Mouse (Mus musculus) G1E-ER4 (cell line): Measurements from ENCODE around the gene Vwa1. TPM values are rescaled to one million over a fixed set of nuclear protein-coding genes. Genes with fewer than 3 reads are reported as not detected.

Experiments
- GATA1 ChIP-seq: IDR thresholded peaks from one replicate; pipeline ENCODE4 v1.8.0; 2012; ENCODE audit warnings: low read length, inconsistent platforms
- polyA plus RNA-seq: library from polyadenylated mRNA; stranded (reverse); fragments of >175 nt; gene quantifications from 2 replicates; pipeline ENCODE4 v1.2.3, GENCODE M21; 2012

Gene Vwa1
- polyA plus RNA-seq, 1 experiment: 0.16 TPM

DNA sequence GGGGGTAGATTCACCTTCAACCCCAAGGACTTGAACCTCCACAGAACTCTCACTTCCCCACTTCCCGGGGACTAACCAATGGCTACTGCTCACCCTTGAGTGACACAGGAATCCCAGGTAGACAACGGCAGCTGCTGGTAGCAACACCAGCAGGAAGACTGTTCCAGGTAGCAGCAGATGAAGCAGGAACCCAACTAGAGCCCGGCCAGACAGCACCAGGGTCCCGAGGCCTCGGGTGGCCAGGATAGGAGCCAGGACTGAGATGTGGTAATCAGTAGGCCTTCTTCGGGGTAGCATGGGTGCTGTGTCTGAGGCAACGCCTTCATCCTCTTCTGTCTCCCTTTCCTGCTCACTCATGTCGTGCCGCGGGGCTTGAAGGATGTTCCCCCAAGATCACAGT is 10.7 kb upstream of the Vwa1 start:
- TF ChIP-seq GATA1: no peak

GRCm38 (mm10) chr4:155784081-155784701 is 9.7 kb upstream of the Vwa1 start:
- TF ChIP-seq GATA1: no peak

DNA sequence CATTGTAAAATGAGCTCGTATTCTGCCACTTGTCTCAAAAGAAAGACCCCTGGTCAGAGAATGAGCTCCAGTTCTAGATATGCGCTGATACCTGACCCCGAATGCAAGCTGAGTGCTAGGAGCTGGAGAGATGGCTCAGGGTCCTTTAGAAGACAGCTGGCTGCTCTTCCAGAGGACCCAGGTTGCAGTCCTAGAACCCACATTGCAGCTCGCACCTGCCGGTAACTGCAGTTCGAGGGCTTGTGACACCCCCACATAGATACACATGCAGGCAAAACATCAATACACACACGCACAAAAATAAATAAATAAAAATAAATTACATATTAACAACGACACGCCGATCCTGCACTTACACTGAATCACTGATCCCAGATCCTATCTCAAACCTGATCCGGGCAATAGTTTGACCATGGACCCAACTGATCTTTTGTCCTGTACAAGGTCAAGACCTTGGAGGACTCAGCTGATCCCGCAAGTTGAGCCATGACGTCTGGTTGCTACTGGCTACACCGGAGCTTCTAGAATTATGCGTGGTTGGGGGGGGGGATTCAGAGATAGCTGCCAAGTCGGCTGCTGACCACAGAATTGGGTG is 9.1 kb upstream of the Vwa1 start:
- TF ChIP-seq GATA1: no peak

GRCm38 (mm10) chr4:155780895-155781294 is 6.4 kb upstream of the Vwa1 start:
- TF ChIP-seq GATA1: no peak

GRCm38 (mm10) chr4:155779498-155779897 is 5.0 kb upstream of the Vwa1 start:
- TF ChIP-seq GATA1: no peak

- no peak for TF ChIP-seq GATA1
These were observed 3.3 kb upstream of the Vwa1 start for GRCm38 (mm10) chr4:155777816-155778215.

GRCm38 (mm10) chr4:155776704-155777335 is 2.3 kb upstream of the Vwa1 start:
- no peak for TF ChIP-seq GATA1

DNA sequence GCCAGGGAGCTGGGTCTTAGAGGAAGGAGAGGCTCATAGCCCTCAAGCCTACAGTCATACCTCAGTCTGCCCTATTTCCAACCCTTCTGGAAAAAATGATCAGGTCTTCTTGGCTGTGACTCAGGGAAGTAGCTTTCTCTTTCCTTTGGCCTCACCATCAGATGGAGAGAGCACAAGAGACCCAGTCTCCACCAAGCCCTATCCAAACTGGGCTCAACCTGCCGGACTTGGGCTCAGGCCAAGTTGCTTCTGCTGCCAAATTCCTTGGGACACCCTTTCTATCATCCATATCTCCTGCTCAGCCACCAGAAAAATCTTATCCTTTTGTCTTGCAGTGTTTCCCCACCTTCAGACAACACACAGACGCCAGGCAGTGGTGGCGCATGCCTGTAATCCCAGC is 1.4 kb upstream of the Vwa1 start:
- TF ChIP-seq GATA1: no peak

DNA sequence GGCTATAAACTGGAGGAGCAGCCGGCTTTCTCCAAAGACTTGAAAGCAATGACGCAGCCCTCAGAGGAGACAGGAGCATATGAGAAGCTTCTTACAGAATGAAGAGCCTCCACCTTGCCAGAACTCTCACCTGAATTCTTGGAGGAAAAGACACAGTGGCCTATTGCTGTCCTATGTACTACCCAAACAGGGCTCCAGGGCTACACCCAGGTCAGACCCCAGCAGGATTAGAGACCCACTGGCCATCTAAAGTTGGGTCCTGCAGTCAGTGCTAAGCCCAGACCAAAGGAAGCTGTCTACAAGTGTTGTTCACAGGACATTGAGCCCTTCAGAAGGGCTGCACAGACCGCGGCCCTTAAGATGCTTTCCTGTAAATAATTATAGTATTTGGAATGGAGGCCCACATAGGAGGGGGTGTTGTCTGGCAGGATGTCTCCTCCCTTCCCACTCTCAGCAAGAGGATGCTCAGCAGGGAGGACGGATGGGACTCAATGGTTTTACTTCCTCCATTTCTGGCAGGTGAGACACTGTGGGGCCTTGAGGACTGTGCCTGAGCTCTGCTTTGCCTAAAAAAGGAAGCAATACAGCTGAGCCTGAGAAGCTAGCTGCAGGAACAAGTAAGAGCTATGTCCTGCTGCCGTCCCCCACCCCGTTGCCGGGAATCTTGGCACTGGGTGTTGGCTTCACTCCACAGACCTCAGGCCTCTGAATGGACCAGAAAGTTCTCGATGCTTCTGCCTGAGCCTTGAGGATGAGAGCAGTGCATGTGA is 658 bp upstream of the Vwa1 start:
- TF ChIP-seq GATA1: no peak

GRCm38 (mm10) chr4:155773335-155774078 is 991 bp downstream of the Vwa1 start:
- TF ChIP-seq GATA1: no peak

- TF ChIP-seq GATA1: no peak
These were observed 1.7 kb downstream of the Vwa1 start for GRCm38 (mm10) chr4:155772786-155773185.

DNA sequence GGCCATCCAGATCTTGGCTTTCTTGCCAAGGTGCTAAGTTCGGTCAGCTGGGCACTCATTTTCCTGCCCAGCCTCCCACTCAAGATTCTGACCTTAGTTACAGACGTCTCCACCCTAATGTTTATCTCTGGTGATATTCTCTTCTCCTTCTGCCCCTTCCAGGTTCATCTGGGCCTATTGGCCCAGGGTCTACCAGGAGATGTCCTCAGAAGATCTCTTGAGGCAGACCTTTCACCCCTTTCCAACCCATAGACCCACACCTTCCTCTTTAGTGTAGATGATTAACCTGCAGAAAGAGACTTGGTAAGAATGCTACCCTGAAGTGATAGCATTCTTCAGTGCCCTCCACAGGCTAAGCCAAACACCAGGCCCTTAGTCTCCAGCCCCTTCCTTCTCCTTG is 2.8 kb downstream of the Vwa1 start:
- TF ChIP-seq GATA1: no peak

- no peak for TF ChIP-seq GATA1
These were observed 3.9 kb downstream of the Vwa1 start for GRCm38 (mm10) chr4:155770626-155771025.

DNA sequence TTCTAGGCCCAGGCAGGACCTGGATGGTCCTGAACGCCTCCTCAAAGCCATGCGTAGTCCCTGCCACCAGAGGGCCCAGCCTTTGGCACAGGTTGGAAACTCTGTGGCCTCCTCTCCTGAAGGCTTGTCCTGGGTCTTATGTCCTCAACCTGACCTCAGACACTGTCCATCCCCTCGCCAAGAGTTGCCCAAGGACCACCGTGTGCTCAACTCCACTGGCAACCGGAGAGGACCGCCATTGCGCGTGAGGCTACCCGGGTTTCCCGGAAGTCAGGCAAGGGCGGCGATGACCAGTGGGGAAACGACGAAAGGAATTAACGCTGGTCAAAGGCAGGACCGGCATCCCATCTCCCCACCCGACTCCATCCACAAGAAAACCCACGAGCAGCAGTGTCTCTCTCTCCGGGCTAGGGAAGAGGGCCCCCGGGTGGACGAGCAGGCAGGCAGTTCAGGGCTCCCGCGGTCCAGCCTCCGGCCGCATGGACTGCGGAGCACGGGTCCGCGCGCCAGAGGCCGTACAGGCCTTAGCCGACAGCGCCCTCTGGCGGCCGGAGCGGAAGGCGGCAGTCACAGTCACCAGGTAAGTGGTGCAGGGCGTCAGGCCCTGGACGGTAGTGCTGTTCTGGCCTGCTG is 4.5 kb downstream of the Vwa1 start:
- TF ChIP-seq GATA1: no peak

GRCm38 (mm10) chr4:155769496-155769879 is 5.0 kb downstream of the Vwa1 start:
- TF ChIP-seq GATA1: no peak
